Mouse (Mus musculus): Measurements from ENCODE around the gene Tnfaip2. TPM values are rescaled to one million over a fixed set of nuclear protein-coding genes. Genes with fewer than 3 reads are reported as not detected.

Gene Tnfaip2
- polyA plus RNA-seq, 1 experiment from 2014 or later: 11.2 TPM

GRCm38 (mm10) chr12:111412581-111413284, 29.5 kb upstream of the Tnfaip2 start:
- H3K9me3 ChIP-seq (replicated peaks; ENCODE audit: control insufficient read depth, low read length): no peaks in the 10 kb centered on the region
- ATAC-seq (ENCODE audit: insufficient read depth, low FRiP score): peak; percentile 6; the same call in 1 of the 2 replicates
- H3K27me3 ChIP-seq (ENCODE audit: control insufficient read depth, insufficient read depth, low read length): peaks cover under 1% of the 10 kb centered on the region
- H3K36me3 ChIP-seq (ENCODE audit: control insufficient read depth, insufficient read depth, low read length): no peaks in the 10 kb centered on the region
- peak overlapping the region; percentile 61 for H3K9ac ChIP-seq (ENCODE audit: low read length)
- H3K4me2 ChIP-seq (ENCODE audit: low read depth, low read length): peak overlapping the region; percentile 56
- peak overlapping the region; percentile 37 for H3K4me3 ChIP-seq (replicated peaks; ENCODE audit: low read length)
- H3K27ac ChIP-seq (ENCODE audit: low read length): peak overlapping the region; percentile 21
- H3K4me1 ChIP-seq (ENCODE audit: control insufficient read depth, insufficient read depth, low read length): peaks cover 20% of the 10 kb centered on the region
- 23% methylated on average over 12 of the region's 12 CpGs for WGBS

GRCm38 (mm10) chr12:111413300-111413699, 29.0 kb upstream of the Tnfaip2 start:
- WGBS: 3% methylated on average over 21 of the region's 21 CpGs
- Histone ChIP-seq H3K27me3 (ENCODE audit: control insufficient read depth, insufficient read depth, low read length) (no peaks in the 10 kb centered on the region), H3K36me3 (ENCODE audit: control insufficient read depth, insufficient read depth, low read length) (no peaks in the 10 kb centered on the region), H3K4me1 (ENCODE audit: control insufficient read depth, insufficient read depth, low read length) (peaks cover 26% of the 10 kb centered on the region), H3K9me3 (replicated peaks; ENCODE audit: control insufficient read depth, low read length) (no peaks in the 10 kb centered on the region), H3K4me3 (replicated peaks; ENCODE audit: low read length) (peak overlapping the region; percentile 37), H3K27ac (ENCODE audit: low read length) (peak overlapping the region; percentile 21), H3K9ac (ENCODE audit: low read length) (peak overlapping the region; percentile 61), H3K4me2 (ENCODE audit: low read depth, low read length) (peak overlapping the region; percentile 56)
- peak; percentile 83 for ATAC-seq (ENCODE audit: insufficient read depth, low FRiP score)

- H3K4me2 ChIP-seq (ENCODE audit: low read depth, low read length): peak within 1 kb of the TSS; percentile 60
- H3K4me3 ChIP-seq (replicated peaks; ENCODE audit: low read length): peak within 1 kb of the TSS; percentile 42
- H3K27ac ChIP-seq (ENCODE audit: low read length): peak within 1 kb of the TSS; percentile 44; the same call in 1 of the 2 replicates
- 3% methylated on average over 17 of the region's 17 CpGs for WGBS
- peak within 1 kb of the TSS; percentile 66 for H3K9ac ChIP-seq (ENCODE audit: low read length)
- no peaks in the 10 kb centered on the region for H3K36me3 ChIP-seq (ENCODE audit: control insufficient read depth, insufficient read depth, low read length)
- peaks cover 30% of the 10 kb centered on the region for H3K4me1 ChIP-seq (ENCODE audit: control insufficient read depth, insufficient read depth, low read length)
- H3K27me3 ChIP-seq (ENCODE audit: control insufficient read depth, insufficient read depth, low read length): peaks cover 3% of the 10 kb centered on the region; the same call in 1 of the 2 replicates
- ATAC-seq (ENCODE audit: insufficient read depth, low FRiP score): peak; percentile 57; the same call in 1 of the 2 replicates
- H3K9me3 ChIP-seq (replicated peaks; ENCODE audit: control insufficient read depth, low read length): no peaks in the 10 kb centered on the region
Observed at GRCm38 (mm10) chr12:111416921-111417779, 25.1 kb upstream of the Tnfaip2 start, which contains the start of gene Exoc3l4. Gene Exoc3l4, plus strand, starts transcription at chr12:111417017.

GRCm38 (mm10) chr12:111419918-111420317, 22.4 kb upstream of the Tnfaip2 start:
- Histone ChIP-seq H3K9me3 (replicated peaks; ENCODE audit: control insufficient read depth, low read length) (no peaks in the 10 kb centered on the region), H3K27me3 (ENCODE audit: control insufficient read depth, insufficient read depth, low read length) (peaks cover 27% of the 10 kb centered on the region), H3K36me3 (ENCODE audit: control insufficient read depth, insufficient read depth, low read length) (no peaks in the 10 kb centered on the region), H3K4me2 (ENCODE audit: low read depth, low read length) (no peak overlapping the region), H3K4me3 (replicated peaks; ENCODE audit: low read length) (no peak overlapping the region), H3K27ac (ENCODE audit: low read length) (no peak overlapping the region), H3K9ac (ENCODE audit: low read length) (no peak overlapping the region), H3K4me1 (ENCODE audit: control insufficient read depth, insufficient read depth, low read length) (peaks cover 30% of the 10 kb centered on the region)
- no peak for ATAC-seq (ENCODE audit: insufficient read depth, low FRiP score)
- WGBS: 78% methylated on average over 5 of the region's 5 CpGs

- Histone ChIP-seq H3K27me3 (ENCODE audit: control insufficient read depth, insufficient read depth, low read length) (peaks cover 33% of the 10 kb centered on the region), H3K9me3 (replicated peaks; ENCODE audit: control insufficient read depth, low read length) (no peaks in the 10 kb centered on the region), H3K4me3 (replicated peaks; ENCODE audit: low read length) (no peak overlapping the region), H3K9ac (ENCODE audit: low read length) (no peak overlapping the region), H3K27ac (ENCODE audit: low read length) (no peak overlapping the region), H3K4me1 (ENCODE audit: control insufficient read depth, insufficient read depth, low read length) (peaks cover 30% of the 10 kb centered on the region), H3K4me2 (ENCODE audit: low read depth, low read length) (no peak overlapping the region), H3K36me3 (ENCODE audit: control insufficient read depth, insufficient read depth, low read length) (no peaks in the 10 kb centered on the region)
- WGBS: 31% methylated on average over 7 of the region's 7 CpGs
- ATAC-seq (ENCODE audit: insufficient read depth, low FRiP score): no peak
Observed at GRCm38 (mm10) chr12:111420946-111421709, 21.1 kb upstream of the Tnfaip2 start.

- peaks cover 17% of the 10 kb centered on the region for H3K4me1 ChIP-seq (ENCODE audit: control insufficient read depth, insufficient read depth, low read length)
- WGBS: 51% methylated on average over 5 of the region's 5 CpGs
- H3K27ac ChIP-seq (ENCODE audit: low read length): no peak overlapping the region
- H3K9ac ChIP-seq (ENCODE audit: low read length): no peak overlapping the region
- ATAC-seq (ENCODE audit: insufficient read depth, low FRiP score): no peak
- no peaks in the 10 kb centered on the region for H3K9me3 ChIP-seq (replicated peaks; ENCODE audit: control insufficient read depth, low read length)
- H3K4me3 ChIP-seq (replicated peaks; ENCODE audit: low read length): no peak overlapping the region
- H3K27me3 ChIP-seq (ENCODE audit: control insufficient read depth, insufficient read depth, low read length): peaks cover 34% of the 10 kb centered on the region
- H3K4me2 ChIP-seq (ENCODE audit: low read depth, low read length): no peak overlapping the region
- H3K36me3 ChIP-seq (ENCODE audit: control insufficient read depth, insufficient read depth, low read length): no peaks in the 10 kb centered on the region
Observed at GRCm38 (mm10) chr12:111422852-111423251, 19.4 kb upstream of the Tnfaip2 start.

GRCm38 (mm10) chr12:111423570-111424129, 18.6 kb upstream of the Tnfaip2 start:
- no peak overlapping the region for H3K9ac ChIP-seq (ENCODE audit: low read length)
- 14% methylated on average over 43 of the region's 43 CpGs for WGBS
- H3K4me3 ChIP-seq (replicated peaks; ENCODE audit: low read length): peak overlapping the region; percentile 20
- H3K4me2 ChIP-seq (ENCODE audit: low read depth, low read length): peak overlapping the region; percentile 32
- no peak for ATAC-seq (ENCODE audit: insufficient read depth, low FRiP score)
- no peak overlapping the region for H3K27ac ChIP-seq (ENCODE audit: low read length)
- peaks cover 21% of the 10 kb centered on the region for H3K4me1 ChIP-seq (ENCODE audit: control insufficient read depth, insufficient read depth, low read length)
- H3K27me3 ChIP-seq (ENCODE audit: control insufficient read depth, insufficient read depth, low read length): peaks cover 42% of the 10 kb centered on the region
- no peaks in the 10 kb centered on the region for H3K9me3 ChIP-seq (replicated peaks; ENCODE audit: control insufficient read depth, low read length)
- no peaks in the 10 kb centered on the region for H3K36me3 ChIP-seq (ENCODE audit: control insufficient read depth, insufficient read depth, low read length)

- Histone ChIP-seq H3K9ac (ENCODE audit: low read length) (no peak overlapping the region), H3K27me3 (ENCODE audit: control insufficient read depth, insufficient read depth, low read length) (peaks cover 42% of the 10 kb centered on the region), H3K4me3 (replicated peaks; ENCODE audit: low read length) (no peak overlapping the region), H3K4me1 (ENCODE audit: control insufficient read depth, insufficient read depth, low read length) (peaks cover 28% of the 10 kb centered on the region), H3K9me3 (replicated peaks; ENCODE audit: control insufficient read depth, low read length) (no peaks in the 10 kb centered on the region), H3K4me2 (ENCODE audit: low read depth, low read length) (no peak overlapping the region), H3K27ac (ENCODE audit: low read length) (no peak overlapping the region), H3K36me3 (ENCODE audit: control insufficient read depth, insufficient read depth, low read length) (no peaks in the 10 kb centered on the region)
- 33% methylated on average over 9 of the region's 9 CpGs for WGBS
- no peak for ATAC-seq (ENCODE audit: insufficient read depth, low FRiP score)
Observed at GRCm38 (mm10) chr12:111424547-111424946, 17.7 kb upstream of the Tnfaip2 start.

Measured in stomach, embryonic 16.5 days (tissue).